Mouse (Mus musculus) heart, postnatal 0 days (tissue): ENCODE measurements at regions not wholly inside any gene's neighbourhood (a gene's known extent, or its start where the extent isn't known, plus 50 kb on each side); places are given as distances from the start of the nearest gene placed in this dataset.

ENCODE experiments used
- ATAC-seq: fragments of 200-750 bp; cut with Nextera tagmentation; 2 replicates; pipeline ENCODE4 v1.8.0; 2017; ENCODE audit warnings: low read depth, moderate number of reproducible peaks, moderate library complexity; ENCODE audit not compliant: insufficient read depth
- DNase-seq: peaks from one replicate; pipeline ENCODE4 v3.0.0-alpha.2; 2016; ENCODE audit warnings: low spot score
- H3K27ac ChIP-seq: fragments of 300-500 bp; sonication (generic); 2 replicates; pipeline ENCODE4 v1.5.1; 2014; ENCODE audit warnings: low read depth, mild to moderate bottlenecking
- H3K27me3 ChIP-seq: fragments of 300-500 bp; sonication (generic); 2 replicates; pipeline ENCODE4 v1.6.1; 2014; ENCODE audit warnings: low read length, mixed read lengths; ENCODE audit not compliant: control insufficient read depth, insufficient read depth
- H3K36me3 ChIP-seq: fragments of 300-500 bp; sonication (generic); replicated peaks from 2 replicates; pipeline ENCODE4 v1.6.1; 2014; ENCODE audit warnings: low read length, mixed read lengths; ENCODE audit not compliant: control insufficient read depth, insufficient read depth
- H3K4me1 ChIP-seq: fragments of 300-500 bp; sonication (generic); 2 replicates; pipeline ENCODE4 v1.6.1; 2014; ENCODE audit warnings: antibody characterized with exemption; ENCODE audit not compliant: control insufficient read depth, insufficient read depth
- H3K4me2 ChIP-seq: fragments of 300-500 bp; sonication (generic); 2 replicates; pipeline ENCODE4 v1.6.1; 2014; ENCODE audit warnings: low read depth, mild to moderate bottlenecking, low read length, moderate library complexity
- H3K4me3 ChIP-seq: fragments of 300-500 bp; sonication (generic); 2 replicates; pipeline ENCODE4 v1.5.1; 2014; ENCODE audit warnings: low read depth, low read length
- H3K9ac ChIP-seq: fragments of 300-500 bp; sonication (generic); replicated peaks from 2 replicates; pipeline ENCODE4 v1.6.1; 2014; ENCODE audit warnings: low read depth, low read length, mixed read lengths
- H3K9me3 ChIP-seq: fragments of 300-500 bp; sonication (generic); replicated peaks from 2 replicates; pipeline ENCODE4 v1.6.1; 2016; ENCODE audit warnings: low read length; ENCODE audit not compliant: control insufficient read depth
- CTCF ChIP-seq: IDR thresholded peaks from 2 replicates; pipeline ENCODE4 v1.5.1; 2016; ENCODE audit warnings: antibody characterized with exemption, control low read depth, low read depth
- EP300 ChIP-seq: IDR thresholded peaks from 2 replicates; pipeline ENCODE4 v1.6.1; 2016; ENCODE audit warnings: antibody characterized with exemption, low read depth
- WGBS: fragments of 180-500 bp; shearing (Covaris S2); extraction: QIAGEN DNeasy Blood & Tissue Kit; methylation state at CpG from one replicate; pipeline ENCODE4 v1.1.7; 2014; 5-methylcytosine and 5-hydroxymethylcytosine counted together

- 82% methylated on average over 13 of the region's 13 CpGs for WGBS
- no peak overlapping the region for H3K27ac ChIP-seq
- H3K4me3 ChIP-seq: no peak overlapping the region
- no peaks in the 10 kb centered on the region; the same call in 1 of the 2 replicates for H3K27me3 ChIP-seq
- H3K4me2 ChIP-seq: no peak overlapping the region
- no peak overlapping the region for H3K9ac ChIP-seq
- H3K36me3 ChIP-seq: no peaks in the 10 kb centered on the region
- DNase-seq (no peak), ATAC-seq (no peak)
- H3K9me3 ChIP-seq: no peaks in the 10 kb centered on the region
- TF ChIP-seq CTCF (no peak), EP300 (no peak)
- peaks cover 11% of the 10 kb centered on the region for H3K4me1 ChIP-seq
Observed at GRCm38 (mm10) chr16:92948494-92948893, 122.5 kb upstream of the Runx1 start.

- no peaks in the 10 kb centered on the region for H3K4me1 ChIP-seq
- H3K27ac ChIP-seq: no peak overlapping the region
- H3K4me2 ChIP-seq: no peak overlapping the region
- no peak overlapping the region for H3K4me3 ChIP-seq
- H3K36me3 ChIP-seq: no peaks in the 10 kb centered on the region
- H3K9ac ChIP-seq: no peak overlapping the region
- H3K9me3 ChIP-seq: no peaks in the 10 kb centered on the region
- peaks cover 3% of the 10 kb centered on the region; the same call in 1 of the 2 replicates for H3K27me3 ChIP-seq
- TF ChIP-seq CTCF (no peak), EP300 (no peak)
- ATAC-seq (no peak), DNase-seq (no peak)
- 60% methylated on average over 4 of the region's 4 CpGs for WGBS
Observed at GRCm38 (mm10) chr16:92946554-92946953, 120.6 kb upstream of the Runx1 start.

GRCm38 (mm10) chr16:92943901-92944300 lies 118.0 kb upstream of the Runx1 start:
- H3K4me1 ChIP-seq: no peaks in the 10 kb centered on the region
- ATAC-seq (no peak), DNase-seq (no peak)
- WGBS: 84% methylated on average over 2 of the region's 2 CpGs
- H3K4me3 ChIP-seq: no peak overlapping the region
- no peak overlapping the region for H3K27ac ChIP-seq
- TF ChIP-seq EP300 (no peak), CTCF (no peak)
- no peaks in the 10 kb centered on the region for H3K9me3 ChIP-seq
- no peak overlapping the region for H3K4me2 ChIP-seq
- no peaks in the 10 kb centered on the region for H3K36me3 ChIP-seq
- H3K27me3 ChIP-seq: peaks cover 3% of the 10 kb centered on the region; the same call in 1 of the 2 replicates
- no peak overlapping the region for H3K9ac ChIP-seq

- ATAC-seq (no peak), DNase-seq (no peak)
- TF ChIP-seq CTCF (no peak), EP300 (no peak)
- H3K4me3 ChIP-seq: no peak overlapping the region
- no peaks in the 10 kb centered on the region for H3K4me1 ChIP-seq
- no peaks in the 10 kb centered on the region for H3K36me3 ChIP-seq
- no peak overlapping the region for H3K4me2 ChIP-seq
- H3K9ac ChIP-seq: no peak overlapping the region
- no peaks in the 10 kb centered on the region for H3K9me3 ChIP-seq
- 0 out of 2 replicates have a peak, but pooled peaks cover 3% of the 10 kb centered on the region for H3K27me3 ChIP-seq
- no peak overlapping the region for H3K27ac ChIP-seq
- WGBS: 48% methylated on average over 8 of the region's 8 CpGs
Observed at GRCm38 (mm10) chr16:92939618-92940017, 113.7 kb upstream of the Runx1 start.

GRCm38 (mm10) chr16:92935848-92936535 lies 110.0 kb upstream of the Runx1 start:
- no peaks in the 10 kb centered on the region for H3K4me1 ChIP-seq
- H3K27ac ChIP-seq: no peak overlapping the region
- no peaks in the 10 kb centered on the region for H3K36me3 ChIP-seq
- ATAC-seq: no peak
- H3K27me3 ChIP-seq: 0 out of 2 replicates have a peak, but pooled peaks cover 8% of the 10 kb centered on the region
- H3K9me3 ChIP-seq: no peaks in the 10 kb centered on the region
- WGBS: 73% methylated on average over 2 of the region's 2 CpGs
- TF ChIP-seq EP300: no peak
- TF ChIP-seq CTCF: no peak
- no peak overlapping the region for H3K4me2 ChIP-seq
- H3K4me3 ChIP-seq: no peak overlapping the region
- no peak for DNase-seq
- no peak overlapping the region for H3K9ac ChIP-seq

GRCm38 (mm10) chr16:92930103-92930502 lies 104.2 kb upstream of the Runx1 start:
- Histone ChIP-seq H3K4me3 (no peak overlapping the region), H3K27me3 (0 out of 2 replicates have a peak, but pooled peaks cover 22% of the 10 kb centered on the region), H3K9ac (no peak overlapping the region), H3K27ac (no peak overlapping the region), H3K4me2 (no peak overlapping the region), H3K4me1 (no peaks in the 10 kb centered on the region), H3K9me3 (no peaks in the 10 kb centered on the region), H3K36me3 (no peaks in the 10 kb centered on the region)
- WGBS: 76% methylated on average over 4 of the region's 4 CpGs
- DNase-seq: no peak
- TF ChIP-seq EP300: no peak
- TF ChIP-seq CTCF: no peak
- ATAC-seq: no peak
